Comparison of ENCODE assay signal across 9 mouse cellular contexts in genomic region chr8:120291650-120292049, GRCm38 (mm10).
DNase-seq lines count a peak whose midpoint lies in the region; ATAC-seq and TF ChIP-seq lines count a peak whose summit lies in the region.
"Had no signal": no experiment of that assay in that cellular context is flagged by ENCODE, and none has a peak within 500 bp of the region (broad histone marks: within the 10 kb centered on the region; RNA-seq: fewer than 3 reads in every experiment).

No protein-coding gene starts in this region.

- no peaks in the 10 kb centered on the region for H3K27me3 ChIP-seq in forebrain, embryonic 15.5 days
- H3K27me3 ChIP-seq in hindbrain, embryonic 15.5 days: no peaks in the 10 kb centered on the region
- H3K27me3 ChIP-seq in midbrain, embryonic 15.5 days (replicated peaks): no peaks in the 10 kb centered on the region

- H3K9ac ChIP-seq in forebrain, embryonic 15.5 days (replicated peaks): no peak overlapping the region
- H3K9ac ChIP-seq in hindbrain, embryonic 15.5 days: no peak overlapping the region
- H3K9ac ChIP-seq in midbrain, embryonic 15.5 days: no peak overlapping the region

- H3K27ac ChIP-seq in layer of hippocampus, adult 2 months: peak overlapping the region; percentile 91
- H3K27ac ChIP-seq in forebrain, embryonic 15.5 days (replicated peaks): 0 out of 2 replicates have a peak overlapping the region, but pooled peaks have one; percentile 58
- H3K27ac ChIP-seq in hindbrain, embryonic 15.5 days (replicated peaks): peak overlapping the region; percentile 3; the same call in 1 of the 2 replicates
- peak overlapping the region; percentile 69 for H3K27ac ChIP-seq in midbrain, embryonic 15.5 days

- H3K4me2 ChIP-seq in forebrain, embryonic 15.5 days (replicated peaks): no peak overlapping the region
- no peak overlapping the region for H3K4me2 ChIP-seq in hindbrain, embryonic 15.5 days
- no peak overlapping the region for H3K4me2 ChIP-seq in midbrain, embryonic 15.5 days

- no peak for DNase-seq in layer of hippocampus, adult 2 months (ENCODE audit: low spot score in 2 of 2)
- DNase-seq in layer of hippocampus, adult 8-10 months (ENCODE audit: low spot score in 2 of 2): no peak
- DNase-seq in MN1 (ENCODE audit: low spot score): no peak
- no peak for DNase-seq in thymus, adult 18-20 months
- DNase-seq: lung, postnatal 36 days had no signal

- H3K4me3 ChIP-seq in layer of hippocampus, adult 2 months: no peak overlapping the region
- H3K4me3 ChIP-seq in forebrain, embryonic 15.5 days: no peak overlapping the region
- H3K4me3 ChIP-seq in hindbrain, embryonic 15.5 days: no peak overlapping the region
- no peak overlapping the region for H3K4me3 ChIP-seq in midbrain, embryonic 15.5 days

- no peak for TF ChIP-seq CTCF in layer of hippocampus, adult 2 months (conservative IDR thresholded peaks at IDR 0.05)

- peaks cover 85% of the 10 kb centered on the region for H3K4me1 ChIP-seq in forebrain, embryonic 15.5 days
- H3K4me1 ChIP-seq in hindbrain, embryonic 15.5 days (replicated peaks): peaks cover 87% of the 10 kb centered on the region
- peaks cover 74% of the 10 kb centered on the region for H3K4me1 ChIP-seq in midbrain, embryonic 15.5 days

- no peaks in the 10 kb centered on the region for H3K36me3 ChIP-seq in forebrain, embryonic 15.5 days
- no peaks in the 10 kb centered on the region for H3K36me3 ChIP-seq in hindbrain, embryonic 15.5 days
- H3K36me3 ChIP-seq in midbrain, embryonic 15.5 days (replicated peaks): no peaks in the 10 kb centered on the region

- 67% methylated on average over 9 of the region's 9 CpGs for WGBS in forebrain, embryonic 15.5 days
- WGBS in hindbrain, embryonic 15.5 days: 65% methylated on average over 9 of the region's 9 CpGs
- WGBS in midbrain, embryonic 15.5 days: 77% methylated on average over 9 of the region's 9 CpGs

- ATAC-seq in forebrain, embryonic 15.5 days (replicated peaks): no peak
- no peak for ATAC-seq in hindbrain, embryonic 15.5 days (ENCODE audit: low FRiP score, low read depth)
- no peak for ATAC-seq in midbrain, embryonic 15.5 days (replicated peaks)
- ATAC-seq: inflammation-experienced regulatory T-cells, adult 6 months had no signal

- H3K9me3 ChIP-seq in forebrain, embryonic 15.5 days: no peaks in the 10 kb centered on the region
- H3K9me3 ChIP-seq in hindbrain, embryonic 15.5 days: no peaks in the 10 kb centered on the region
- no peaks in the 10 kb centered on the region for H3K9me3 ChIP-seq in midbrain, embryonic 15.5 days

Comparison
In these comparisons a context has a peak if more than half of its experiments do, and no peak if none do; other contexts are left out.
1. H3K27ac ChIP-seq: peak in every context shown above with its lines; median percentile 91 in layer of hippocampus, adult 2 months; 69 in midbrain, embryonic 15.5 days; 58 in forebrain, embryonic 15.5 days; 3 in hindbrain, embryonic 15.5 days.